Mouse (Mus musculus) midbrain, embryonic 13.5 days (tissue): ENCODE data around the gene Dennd1b. TPM values are rescaled to one million over a fixed set of nuclear protein-coding genes. Genes with fewer than 3 reads are reported as not detected.

Experiments
- ATAC-seq: fragments of 200-750 bp; cut with Nextera tagmentation; 2 replicates; pipeline ENCODE4 v1.8.0; 2017; ENCODE audit warnings: mild to moderate bottlenecking, moderate TSS enrichment, moderate library complexity
- H3K27ac ChIP-seq: fragments of 300-500 bp; sonication (generic); 2 replicates; pipeline ENCODE4 v1.5.1; 2015; ENCODE audit warnings: inconsistent platforms, mild to moderate bottlenecking, moderate library complexity
- H3K27me3 ChIP-seq: fragments of 300-500 bp; sonication (generic); 2 replicates; pipeline ENCODE4 v1.6.1; 2015; ENCODE audit warnings: mild to moderate bottlenecking, inconsistent platforms
- H3K36me3 ChIP-seq: fragments of 300-500 bp; sonication (generic); 2 replicates; pipeline ENCODE4 v1.6.1; 2015; ENCODE audit warnings: mild to moderate bottlenecking, inconsistent platforms
- H3K4me1 ChIP-seq: fragments of 300-500 bp; sonication (generic); replicated peaks from 2 replicates; pipeline ENCODE4 v1.6.1; 2015; ENCODE audit warnings: inconsistent platforms
- H3K4me2 ChIP-seq: fragments of 300-500 bp; sonication (generic); replicated peaks from 2 replicates; pipeline ENCODE4 v1.6.1; 2015; ENCODE audit warnings: moderate library complexity, mild to moderate bottlenecking, inconsistent platforms
- H3K4me3 ChIP-seq: fragments of 300-500 bp; sonication (generic); replicated peaks from 2 replicates; pipeline ENCODE4 v1.5.1; 2015; ENCODE audit warnings: mild to moderate bottlenecking, inconsistent platforms
- H3K9ac ChIP-seq: fragments of 300-500 bp; sonication (generic); replicated peaks from 2 replicates; pipeline ENCODE4 v1.6.1; 2015; ENCODE audit warnings: mild to moderate bottlenecking, inconsistent platforms
- H3K9me3 ChIP-seq: fragments of 300-500 bp; sonication (generic); 2 replicates; pipeline ENCODE4 v1.6.1; 2016; ENCODE audit warnings: mild to moderate bottlenecking, inconsistent platforms
- WGBS: fragments of 180-500 bp; shearing (Covaris S2); methylation state at CpG from one replicate; pipeline ENCODE4 v1.1.7; 2015; 5-methylcytosine and 5-hydroxymethylcytosine counted together
- polyA plus RNA-seq: library from polyadenylated mRNA; unstranded; fragments of >200 nt; fragmentation: Nextera tagmentation; extraction: Ambion mirVana; gene quantifications from 2 replicates; pipeline ENCODE4 v1.2.1, GENCODE M21; 2015

Gene Dennd1b
- polyA plus RNA-seq, 1 experiment from 2014 or later, result 13.0 TPM

DNA sequence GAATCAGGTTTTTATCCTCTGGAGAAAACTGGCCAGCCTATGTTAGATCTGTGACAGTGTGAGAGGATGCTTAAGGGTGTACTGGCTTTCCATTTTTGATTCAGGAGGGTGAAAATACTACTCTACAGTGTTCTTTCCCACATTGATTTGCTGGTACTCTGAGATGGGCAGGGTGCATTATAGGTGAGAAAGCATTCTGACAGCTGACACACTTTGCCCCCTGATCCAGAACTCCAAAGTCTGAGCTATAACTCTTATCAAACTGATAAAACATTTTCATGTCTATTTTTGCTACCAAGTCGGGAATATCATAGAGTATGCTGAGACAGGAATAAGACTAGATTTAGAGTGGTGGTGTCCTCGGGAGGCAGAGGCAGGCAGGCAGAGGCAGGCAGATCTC, 2.3 kb downstream of the Dennd1b start:
- H3K27ac ChIP-seq, result no peak overlapping the region
- WGBS, result 90% methylated on average over 2 of the region's 2 CpGs
- no peak overlapping the region for H3K4me3 ChIP-seq
- ATAC-seq, result no peak
- 0 out of 2 replicates have a peak overlapping the region, but pooled peaks have one; percentile 17 for H3K4me2 ChIP-seq
- H3K4me1 ChIP-seq, result peaks cover 11% of the 10 kb centered on the region
- H3K36me3 ChIP-seq, result peaks cover 14% of the 10 kb centered on the region; the same call in 1 of the 2 replicates
- no peaks in the 10 kb centered on the region for H3K9me3 ChIP-seq
- H3K9ac ChIP-seq, result no peak overlapping the region
- no peaks in the 10 kb centered on the region for H3K27me3 ChIP-seq

DNA sequence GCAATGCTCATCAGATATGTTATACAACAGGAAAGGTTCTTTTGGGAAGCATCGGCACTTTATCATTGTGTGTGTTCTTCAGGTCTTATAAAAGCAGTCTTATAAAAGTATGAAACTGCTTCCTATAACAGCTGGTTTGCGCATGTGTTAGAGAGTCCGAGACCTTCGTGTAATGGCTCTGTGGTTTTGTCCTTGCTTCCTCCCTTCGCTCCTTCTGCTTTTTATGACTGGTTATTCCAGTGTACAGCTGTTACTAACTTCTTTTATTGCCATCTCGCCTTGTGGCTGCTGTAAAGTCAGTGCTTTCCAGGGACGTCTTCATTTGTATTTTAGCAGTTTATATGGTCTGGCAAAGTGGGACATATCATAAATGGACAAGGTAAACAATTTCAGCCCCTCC, 4.2 kb downstream of the Dennd1b start:
- WGBS, result 91% methylated on average over 7 of the region's 7 CpGs
- H3K4me2 ChIP-seq, result no peak overlapping the region
- no peaks in the 10 kb centered on the region for H3K9me3 ChIP-seq
- no peak for ATAC-seq
- peaks cover 14% of the 10 kb centered on the region; the same call in 1 of the 2 replicates for H3K36me3 ChIP-seq
- H3K9ac ChIP-seq, result no peak overlapping the region
- H3K27me3 ChIP-seq, result no peaks in the 10 kb centered on the region
- H3K4me3 ChIP-seq, result no peak overlapping the region
- H3K4me1 ChIP-seq, result peaks cover 11% of the 10 kb centered on the region
- H3K27ac ChIP-seq, result no peak overlapping the region

DNA sequence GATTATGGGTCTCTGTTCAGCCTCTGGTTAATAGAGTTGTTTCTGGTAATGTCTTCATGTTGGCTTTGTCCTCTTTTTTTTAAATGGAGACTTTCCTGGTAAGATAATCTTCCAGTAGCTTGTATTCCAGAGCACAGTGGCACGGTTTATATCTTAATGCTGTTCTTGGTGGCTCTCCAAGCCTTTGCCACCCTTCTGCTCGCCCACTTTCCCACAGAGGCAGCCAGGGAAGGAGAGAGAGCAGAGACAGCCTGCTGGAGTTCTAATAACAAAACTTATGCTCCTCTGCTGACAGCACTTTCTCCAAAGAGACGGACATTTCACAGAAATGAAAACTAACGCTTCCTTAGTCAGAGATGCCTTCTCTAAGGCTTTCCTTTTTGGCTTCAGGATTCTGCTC, 6.8 kb downstream of the Dennd1b start:
- H3K4me1 ChIP-seq, result peaks cover 3% of the 10 kb centered on the region; the same call in 1 of the 2 replicates
- no peaks in the 10 kb centered on the region for H3K27me3 ChIP-seq
- H3K9me3 ChIP-seq, result no peaks in the 10 kb centered on the region
- H3K4me3 ChIP-seq, result no peak overlapping the region
- no peak for ATAC-seq
- no peak overlapping the region for H3K27ac ChIP-seq
- peaks cover 14% of the 10 kb centered on the region; the same call in 1 of the 2 replicates for H3K36me3 ChIP-seq
- no peak overlapping the region for H3K9ac ChIP-seq
- 72% methylated on average over 4 of the region's 4 CpGs for WGBS
- no peak overlapping the region for H3K4me2 ChIP-seq

DNA sequence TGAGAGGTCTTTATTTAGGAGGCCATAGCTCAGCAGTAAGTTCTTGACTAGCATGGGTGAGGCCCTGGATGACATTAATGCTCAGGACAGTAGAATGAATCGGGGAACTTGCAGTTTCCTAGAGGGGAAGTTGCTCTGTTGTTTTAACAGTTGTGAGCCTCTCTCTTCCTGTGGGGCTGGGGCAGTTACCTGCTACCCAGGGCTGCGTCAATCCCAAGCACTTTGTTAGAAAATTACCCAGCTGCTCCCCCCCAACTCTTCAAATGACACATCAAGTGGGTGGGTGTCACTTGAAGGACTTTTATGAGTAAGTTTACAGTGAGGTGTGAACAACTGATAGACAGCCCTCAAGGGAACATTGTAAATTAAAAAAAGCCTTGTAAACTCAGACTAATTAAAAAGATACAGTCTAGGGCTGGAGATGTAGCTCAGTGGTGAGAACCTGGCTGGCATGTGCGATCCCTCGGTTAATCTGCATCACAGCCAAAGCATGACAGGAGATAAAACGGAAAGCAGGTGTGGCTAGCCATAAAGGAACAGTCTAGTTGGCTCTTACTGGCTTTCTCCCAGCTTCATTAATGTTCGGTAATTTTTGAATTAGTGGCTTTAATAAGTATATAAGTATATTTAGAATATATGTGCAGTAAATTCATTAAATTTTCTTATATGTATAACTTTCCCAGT, 10.4 kb downstream of the Dennd1b start:
- no peak for ATAC-seq
- H3K9me3 ChIP-seq, result no peaks in the 10 kb centered on the region
- no peak overlapping the region for H3K9ac ChIP-seq
- no peaks in the 10 kb centered on the region for H3K4me1 ChIP-seq
- no peaks in the 10 kb centered on the region for H3K27me3 ChIP-seq
- H3K27ac ChIP-seq, result no peak overlapping the region
- 87% methylated on average over 6 of the region's 6 CpGs for WGBS
- no peak overlapping the region for H3K4me2 ChIP-seq
- H3K36me3 ChIP-seq, result no peaks in the 10 kb centered on the region
- no peak overlapping the region for H3K4me3 ChIP-seq

DNA sequence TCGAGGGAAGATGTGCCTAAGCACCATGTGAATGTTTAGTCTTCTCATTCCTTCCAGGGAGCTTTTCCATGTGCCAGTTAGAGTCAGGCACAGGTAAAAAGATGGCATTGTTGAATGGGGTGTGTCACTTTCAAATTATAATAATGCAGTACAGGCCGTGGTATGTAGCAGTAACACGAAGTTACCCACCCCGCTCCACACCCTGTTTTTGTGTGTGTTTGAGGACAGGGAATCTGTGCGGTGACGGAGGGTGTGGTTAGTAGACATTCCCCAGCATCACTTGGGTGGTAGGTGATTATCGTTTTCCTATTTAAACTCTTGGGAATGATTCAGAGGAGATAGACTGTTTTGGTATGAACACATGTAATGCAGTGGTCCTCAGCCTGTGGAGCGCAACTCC, 11.6 kb downstream of the Dennd1b start:
- ATAC-seq, result no peak
- Histone ChIP-seq H3K4me2 (no peak overlapping the region), H3K4me1 (no peaks in the 10 kb centered on the region), H3K9me3 (no peaks in the 10 kb centered on the region), H3K9ac (no peak overlapping the region), H3K4me3 (no peak overlapping the region), H3K36me3 (no peaks in the 10 kb centered on the region), H3K27ac (no peak overlapping the region), H3K27me3 (no peaks in the 10 kb centered on the region)
- WGBS, result 93% methylated on average over 8 of the region's 8 CpGs

DNA sequence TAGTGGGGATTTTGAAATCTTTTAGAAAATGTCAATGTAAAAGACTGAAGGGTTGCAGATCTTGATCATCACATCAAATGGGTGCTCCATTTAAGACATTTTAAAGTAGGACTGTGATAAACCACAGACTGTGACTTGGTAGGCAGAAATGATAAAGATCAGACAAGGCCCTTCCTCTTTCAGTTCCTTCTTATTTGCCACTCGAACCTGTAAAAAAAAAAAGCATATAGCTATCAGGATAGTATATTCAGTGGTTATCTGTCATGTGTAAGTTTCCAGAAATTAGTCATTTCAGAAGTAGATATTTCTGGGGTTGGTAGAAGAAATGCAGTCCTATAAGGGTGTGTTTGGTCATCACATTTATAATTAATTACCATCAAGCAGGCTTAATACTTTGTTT, 12.7 kb downstream of the Dennd1b start:
- no peak overlapping the region for H3K4me3 ChIP-seq
- no peaks in the 10 kb centered on the region for H3K27me3 ChIP-seq
- no peak overlapping the region for H3K9ac ChIP-seq
- H3K36me3 ChIP-seq, result no peaks in the 10 kb centered on the region
- WGBS, result 77% methylated on average over 1 of the region's 1 CpGs
- no peak for ATAC-seq
- H3K4me2 ChIP-seq, result no peak overlapping the region
- H3K27ac ChIP-seq, result no peak overlapping the region
- no peaks in the 10 kb centered on the region for H3K9me3 ChIP-seq
- H3K4me1 ChIP-seq, result no peaks in the 10 kb centered on the region

DNA sequence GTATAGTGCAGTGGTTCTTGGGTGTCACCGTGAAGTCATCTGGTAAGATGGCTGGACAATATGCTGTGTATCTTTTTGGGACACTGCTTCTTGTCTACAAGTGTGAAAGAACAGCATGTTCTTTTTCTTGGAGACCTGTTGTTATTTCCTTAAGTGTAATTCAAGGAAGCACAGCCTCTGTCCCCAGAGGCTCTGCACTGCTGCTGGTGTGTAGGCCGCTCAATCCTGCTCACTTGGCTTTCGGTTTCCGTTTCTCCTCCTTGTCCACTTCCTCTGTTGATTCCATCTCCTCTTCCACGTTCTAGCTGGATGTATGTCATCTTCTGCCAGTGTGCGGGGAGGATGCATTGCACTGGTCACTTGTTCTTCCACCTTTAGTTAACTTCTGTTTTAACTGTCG, 19.0 kb downstream of the Dennd1b start:
- Histone ChIP-seq H3K36me3 (no peaks in the 10 kb centered on the region), H3K27ac (no peak overlapping the region), H3K9ac (no peak overlapping the region), H3K9me3 (no peaks in the 10 kb centered on the region), H3K27me3 (no peaks in the 10 kb centered on the region), H3K4me1 (peaks cover 19% of the 10 kb centered on the region), H3K4me3 (no peak overlapping the region), H3K4me2 (no peak overlapping the region)
- 83% methylated on average over 7 of the region's 7 CpGs for WGBS
- no peak for ATAC-seq

DNA sequence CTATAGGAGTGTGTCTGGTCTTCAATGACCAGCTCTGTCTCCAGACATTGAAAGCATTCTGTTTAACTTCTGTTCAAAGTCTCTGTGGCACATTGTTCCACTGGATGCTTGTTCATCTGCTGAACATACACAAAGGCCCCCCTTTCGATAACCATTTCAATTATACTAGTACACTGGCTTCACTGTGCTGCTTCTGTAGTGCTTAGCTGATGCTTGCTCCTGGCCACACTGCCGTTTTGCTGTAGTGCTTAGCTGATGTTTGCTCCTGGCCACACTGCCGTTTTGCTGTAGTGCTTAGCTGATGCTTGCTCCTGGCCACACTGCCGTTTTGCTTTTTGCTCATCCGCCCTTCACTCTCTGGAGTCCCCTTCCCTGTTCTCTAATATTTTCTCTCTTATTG, 19.4 kb downstream of the Dennd1b start:
- Histone ChIP-seq H3K9ac (no peak overlapping the region), H3K4me1 (peaks cover 19% of the 10 kb centered on the region), H3K27me3 (no peaks in the 10 kb centered on the region), H3K27ac (no peak overlapping the region), H3K4me2 (no peak overlapping the region), H3K36me3 (no peaks in the 10 kb centered on the region), H3K9me3 (no peaks in the 10 kb centered on the region), H3K4me3 (no peak overlapping the region)
- ATAC-seq, result 0 out of 2 replicates have a peak, but pooled peaks have one; percentile 37
- WGBS, result 53% methylated on average over 5 of the region's 5 CpGs

DNA sequence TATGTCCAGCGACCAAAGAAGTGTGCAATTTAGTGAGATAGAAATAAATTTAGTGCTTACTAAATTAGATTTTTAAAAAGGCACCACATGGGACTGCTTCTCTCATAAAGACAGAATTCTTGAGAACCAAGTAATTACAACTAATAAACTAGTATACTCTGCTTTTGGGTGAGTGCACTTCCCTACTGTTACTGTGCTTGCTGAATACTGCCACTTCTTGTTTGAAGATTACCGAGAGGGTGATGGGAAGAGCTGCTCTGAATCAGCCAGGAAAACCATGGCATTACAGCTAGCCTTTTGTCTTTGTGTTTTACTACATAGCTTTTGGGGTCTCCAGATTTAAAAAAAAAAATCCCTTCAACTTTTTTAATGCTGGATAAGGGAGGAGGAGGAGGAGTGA, 19.8 kb downstream of the Dennd1b start:
- Histone ChIP-seq H3K4me1 (peaks cover 19% of the 10 kb centered on the region), H3K4me3 (no peak overlapping the region), H3K27me3 (no peaks in the 10 kb centered on the region), H3K9ac (no peak overlapping the region), H3K36me3 (no peaks in the 10 kb centered on the region), H3K9me3 (no peaks in the 10 kb centered on the region), H3K27ac (no peak overlapping the region), H3K4me2 (no peak overlapping the region)
- 0 out of 2 replicates have a peak, but pooled peaks have one; percentile 53 for ATAC-seq
- WGBS, result 57% methylated on average over 2 of the region's 2 CpGs

DNA sequence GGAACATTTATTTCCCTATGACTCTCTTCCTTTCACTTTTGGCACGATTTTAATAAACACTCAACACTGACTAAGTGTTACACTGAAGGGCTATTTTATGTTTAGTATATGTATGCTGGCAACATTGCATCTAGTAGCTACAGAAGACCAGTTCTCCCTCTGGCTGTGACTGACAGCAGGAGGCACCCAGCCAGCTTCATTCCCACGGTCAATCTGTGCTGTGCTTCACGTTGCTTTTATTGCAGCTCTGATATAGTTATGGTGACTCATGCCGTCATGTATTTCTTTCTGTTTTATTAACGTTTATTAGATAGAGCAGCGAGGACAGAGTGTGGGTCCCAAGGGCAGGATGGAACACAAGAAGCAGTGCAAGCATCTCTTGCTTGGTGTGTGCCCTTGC, 20.2 kb downstream of the Dennd1b start:
- whole genome bisulfite sequencing, result 66% methylated on average over 6 of the region's 6 CpGs

DNA sequence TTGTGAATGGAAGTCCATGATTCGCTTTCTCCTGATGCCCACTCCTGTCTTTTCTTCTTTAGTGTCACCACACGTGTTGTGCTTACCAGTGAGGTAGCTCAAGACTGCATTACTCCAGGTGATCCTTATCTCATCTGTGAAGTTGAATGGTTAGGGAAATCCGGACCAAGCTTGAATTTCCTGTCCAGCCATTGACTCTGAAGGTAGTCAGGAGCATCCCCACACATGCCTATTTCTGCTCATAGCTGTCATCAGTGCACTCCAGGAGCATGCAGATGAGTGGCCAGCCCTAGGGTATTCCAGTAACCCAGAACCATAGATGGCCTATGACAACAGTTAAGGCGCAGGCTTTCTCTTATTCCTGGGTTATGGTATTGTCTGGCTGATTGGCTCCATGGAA, 20.9 kb downstream of the Dennd1b start:
- 92% methylated on average over 4 of the region's 4 CpGs for WGBS
- ATAC-seq, result peak; percentile 27; the same call in 1 of the 2 replicates
- no peak overlapping the region for H3K9ac ChIP-seq
- H3K4me3 ChIP-seq, result no peak overlapping the region
- no peaks in the 10 kb centered on the region for H3K36me3 ChIP-seq
- H3K9me3 ChIP-seq, result no peaks in the 10 kb centered on the region
- no peak overlapping the region for H3K27ac ChIP-seq
- no peaks in the 10 kb centered on the region for H3K27me3 ChIP-seq
- H3K4me2 ChIP-seq, result no peak overlapping the region
- H3K4me1 ChIP-seq, result peaks cover 19% of the 10 kb centered on the region

More for the DNA sequence above, 20.2 kb downstream of the Dennd1b start:
- Histone ChIP-seq H3K9me3 (no peaks in the 10 kb centered on the region), H3K27me3 (no peaks in the 10 kb centered on the region), H3K9ac (no peak overlapping the region), H3K27ac (no peak overlapping the region), H3K36me3 (no peaks in the 10 kb centered on the region), H3K4me2 (no peak overlapping the region), H3K4me1 (peaks cover 19% of the 10 kb centered on the region), H3K4me3 (no peak overlapping the region)
- ATAC-seq, result no peak

DNA sequence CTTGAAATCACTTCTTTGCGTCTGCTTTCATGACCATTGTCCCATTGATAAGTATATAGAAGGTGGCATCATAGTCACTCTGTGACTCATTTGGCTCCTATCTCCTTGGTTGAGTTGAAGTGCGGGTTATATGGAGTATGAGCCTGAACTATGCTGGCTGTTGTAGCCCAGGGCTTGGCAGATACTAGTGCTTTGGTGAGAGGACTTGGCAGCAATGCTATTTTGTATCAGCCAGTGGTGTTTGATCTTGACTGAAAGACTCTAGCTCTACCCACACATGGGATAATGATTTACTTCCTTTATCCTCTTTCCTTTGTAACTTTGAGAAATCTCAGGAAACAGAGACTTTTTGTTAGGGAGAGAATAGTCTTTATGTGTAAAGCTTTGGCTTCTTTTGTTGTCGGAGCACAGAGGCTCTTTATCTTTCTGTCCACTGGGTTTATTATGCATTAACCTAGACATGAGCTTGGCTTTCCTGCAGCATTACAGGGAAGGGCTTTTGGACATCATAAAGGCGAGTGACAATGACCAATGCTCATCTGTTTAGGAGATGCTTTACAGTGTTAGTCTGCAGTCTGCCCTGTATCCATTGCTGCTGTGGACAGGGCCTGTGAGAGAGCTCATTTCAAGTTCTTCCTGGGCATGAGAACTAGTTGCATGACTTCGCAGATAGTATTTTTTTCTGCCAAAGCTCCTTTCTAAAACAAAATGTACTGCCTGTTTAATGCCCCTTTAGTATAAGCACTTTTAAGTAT, 29.3 kb downstream of the Dennd1b start:
- H3K9me3 ChIP-seq, result no peaks in the 10 kb centered on the region
- no peak overlapping the region for H3K4me3 ChIP-seq
- peaks cover 19% of the 10 kb centered on the region for H3K4me1 ChIP-seq
- no peak overlapping the region for H3K9ac ChIP-seq
- ATAC-seq, result 0 out of 2 replicates have a peak, but pooled peaks have one; percentile 28
- no peak overlapping the region for H3K4me2 ChIP-seq
- no peaks in the 10 kb centered on the region for H3K27me3 ChIP-seq
- WGBS, result 64% methylated on average over 5 of the region's 5 CpGs
- 0 out of 2 replicates have a peak, but pooled peaks cover 3% of the 10 kb centered on the region for H3K36me3 ChIP-seq
- no peak overlapping the region; the same call in 1 of the 2 replicates for H3K27ac ChIP-seq
